Mouse (Mus musculus) olfactory bulb, adult 2 months (tissue): ENCODE data around the gene Itgb1.

Experiments used
- CTCF ChIP-seq: fragments of 200-500 bp; IDR thresholded peaks from 2 replicates; pipeline ENCODE4 v1.5.1; 2012; ENCODE audit warnings: low read depth, mild to moderate bottlenecking, low read length, moderate library complexity; ENCODE audit not compliant: insufficient read depth
- POLR2A ChIP-seq: fragments of 200-500 bp; IDR thresholded peaks from 2 replicates; pipeline ENCODE4 v1.6.1; 2012; ENCODE audit warnings: mild to moderate bottlenecking, low read depth, low read length, moderate library complexity; ENCODE audit not compliant: insufficient read depth

- no peak for TF ChIP-seq POLR2A
- no peak for TF ChIP-seq CTCF
Observed at GRCm38 (mm10) chr8:128652399-128653109, 32.9 kb upstream of the Itgb1 start.
